Mouse (Mus musculus): ENCODE results near the gene Abhd8.
"Not testable (repeated sequence)": the region's sequence is repeated elsewhere in the genome, so short reads cannot be mapped to it uniquely, and the experiment has no call there.

The Abhd8 gene

GRCm38 (mm10) chr8:71460716-71461115 is 2.7 kb downstream of the Abhd8 start:
- DNase-seq (ENCODE audit: low spot score) = no peak

DNA sequence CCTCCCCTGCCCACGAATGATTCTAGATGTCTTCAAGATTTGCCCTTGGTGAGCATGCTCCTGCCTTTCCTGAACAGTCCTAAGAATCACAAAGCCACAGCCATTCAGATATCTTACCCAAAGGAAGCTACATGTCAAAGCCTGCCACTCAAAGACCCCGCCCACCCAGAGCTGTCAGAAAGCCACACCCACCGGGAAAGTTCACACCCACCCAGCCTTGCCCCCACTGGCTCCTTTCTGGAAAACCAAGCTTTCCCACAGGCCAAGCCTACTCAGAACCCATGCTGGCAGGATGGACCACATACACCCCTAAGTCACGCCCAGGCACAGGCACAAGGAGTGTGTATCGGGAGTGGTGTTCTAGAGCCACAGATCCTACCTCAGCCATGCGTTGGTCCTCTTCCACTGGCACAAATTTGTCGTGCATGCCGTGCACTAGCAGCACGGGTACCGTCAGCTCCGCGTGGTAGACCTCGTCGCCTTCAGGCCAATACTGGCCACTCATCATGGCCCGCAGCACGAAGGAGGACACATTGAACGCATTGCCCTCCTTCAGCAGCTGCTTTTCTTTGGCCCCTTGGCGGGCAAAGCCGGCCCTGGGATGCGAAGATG is 5.7 kb downstream of the Abhd8 start:
- DNase-seq (ENCODE audit: low spot score) = no peak

GRCm38 (mm10) chr8:71456906-71457305 is 6.5 kb downstream of the Abhd8 start:
- DNase-seq (ENCODE audit: low spot score) = no peak

DNA sequence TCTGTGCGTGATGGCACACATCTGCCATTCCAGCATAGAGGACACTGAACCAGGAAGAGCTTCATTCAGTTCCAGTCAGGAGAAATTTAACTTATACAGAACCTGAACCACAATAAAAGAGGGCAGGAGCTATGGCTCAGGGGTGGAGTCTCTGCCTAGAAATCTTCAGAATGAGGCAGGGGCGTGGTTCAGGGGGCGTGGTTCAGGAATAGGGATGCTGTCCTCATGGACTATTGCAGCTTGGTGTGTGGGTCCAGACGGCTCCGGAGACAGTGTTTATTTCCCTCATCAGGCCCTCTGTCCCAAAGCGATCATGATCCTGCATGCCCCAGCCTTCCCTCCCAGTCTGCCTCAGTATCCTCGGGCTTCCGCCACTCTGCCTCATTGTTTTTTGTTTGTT is 8.8 kb downstream of the Abhd8 start:
- no peak for DNase-seq (ENCODE audit: low spot score)

DNA sequence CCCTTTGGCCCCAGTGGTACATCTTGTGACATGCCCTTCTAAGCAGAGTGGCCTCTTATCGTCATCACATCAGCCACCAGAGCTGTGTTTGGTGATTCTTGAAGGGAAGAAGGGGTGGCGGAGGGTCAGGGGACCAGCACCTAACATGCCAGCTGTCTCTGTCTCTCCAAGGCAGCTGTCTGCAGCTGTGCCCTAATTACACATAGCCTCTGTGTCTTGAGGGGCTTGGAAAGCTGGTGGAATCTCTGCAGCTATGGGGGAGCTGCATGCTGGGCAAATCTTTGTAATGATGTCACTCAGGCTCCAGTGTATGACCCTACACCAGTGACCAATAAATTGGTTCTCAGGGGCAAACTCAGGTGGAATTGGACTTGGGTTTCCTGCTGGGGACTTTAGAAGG is 10.8 kb downstream of the Abhd8 start:
- no peak for DNase-seq (ENCODE audit: low spot score)

GRCm38 (mm10) chr8:71451777-71452176 is 11.7 kb downstream of the Abhd8 start:
- no peak for DNase-seq (ENCODE audit: low spot score)

- DNase-seq (ENCODE audit: low spot score) = no peak
Observed at GRCm38 (mm10) chr8:71451337-71451736, 12.1 kb downstream of the Abhd8 start.

DNA sequence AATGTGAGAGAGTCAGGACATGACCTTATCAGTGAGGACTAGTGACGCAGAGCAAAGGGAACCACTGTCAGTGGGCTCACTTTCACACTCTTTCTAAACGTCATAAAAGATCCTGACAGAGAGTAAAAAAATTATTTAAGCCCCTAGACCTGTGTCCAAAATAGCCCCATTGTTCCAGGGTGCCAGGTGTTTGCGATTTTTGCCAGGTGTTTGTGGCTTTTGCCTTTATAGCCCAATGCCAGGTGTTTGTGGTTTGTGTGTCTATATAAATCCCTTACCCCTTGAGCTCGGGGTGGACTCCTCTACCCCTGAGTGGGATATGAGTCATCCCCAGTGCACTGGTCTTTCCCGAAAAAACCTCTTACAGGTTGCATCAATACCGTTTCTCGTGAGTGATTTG is 18.4 kb downstream of the Abhd8 start:
- DNase-seq (ENCODE audit: low spot score) = no peak

GRCm38 (mm10) chr8:71441404-71441803 is 22.1 kb downstream of the Abhd8 start:
- DNase-seq (ENCODE audit: low spot score) = peak; percentile 45

GRCm38 (mm10) chr8:71437041-71437440 is 26.4 kb downstream of the Abhd8 start:
- no peak for DNase-seq (ENCODE audit: low spot score)

GRCm38 (mm10) chr8:71432935-71433334 is 30.5 kb downstream of the Abhd8 start:
- not testable (repeated sequence) for DNase-seq (ENCODE audit: low spot score)

GRCm38 (mm10) chr8:71422121-71422520 is 41.3 kb downstream of the Abhd8 start:
- DNase-seq (ENCODE audit: low spot score) = no peak

GRCm38 (mm10) chr8:71411535-71412273 is 51.8 kb downstream of the Abhd8 start:
- DNase-seq (ENCODE audit: low spot score) = no peak

GRCm38 (mm10) chr8:71408231-71408630 is 55.2 kb downstream of the Abhd8 start:
- no peak for DNase-seq (ENCODE audit: low spot score)

- DNase-seq (ENCODE audit: low spot score) = no peak
Observed at GRCm38 (mm10) chr8:71407441-71407840, 56.0 kb downstream of the Abhd8 start.

Measured in urinary bladder, postnatal 14 days (tissue).